Mouse (Mus musculus) inflammation-experienced regulatory T-cells (primary cell): ENCODE measurements around the gene Gpr137b. TPM values are rescaled to one million over a fixed set of nuclear protein-coding genes. Genes with fewer than 3 reads are reported as not detected.

ENCODE experiments used
- polyA plus RNA-seq, 2 experiments: library from polyadenylated mRNA; unstranded; fragments of 100-300 nt; shearing (Covaris generic); gene quantifications; one replicate each; pipeline ENCODE4 v1.2.1; 2017

Gene Gpr137b
- polyA plus RNA-seq: 1 to 10 TPM; 4.2 to 6.2 TPM

DNA sequence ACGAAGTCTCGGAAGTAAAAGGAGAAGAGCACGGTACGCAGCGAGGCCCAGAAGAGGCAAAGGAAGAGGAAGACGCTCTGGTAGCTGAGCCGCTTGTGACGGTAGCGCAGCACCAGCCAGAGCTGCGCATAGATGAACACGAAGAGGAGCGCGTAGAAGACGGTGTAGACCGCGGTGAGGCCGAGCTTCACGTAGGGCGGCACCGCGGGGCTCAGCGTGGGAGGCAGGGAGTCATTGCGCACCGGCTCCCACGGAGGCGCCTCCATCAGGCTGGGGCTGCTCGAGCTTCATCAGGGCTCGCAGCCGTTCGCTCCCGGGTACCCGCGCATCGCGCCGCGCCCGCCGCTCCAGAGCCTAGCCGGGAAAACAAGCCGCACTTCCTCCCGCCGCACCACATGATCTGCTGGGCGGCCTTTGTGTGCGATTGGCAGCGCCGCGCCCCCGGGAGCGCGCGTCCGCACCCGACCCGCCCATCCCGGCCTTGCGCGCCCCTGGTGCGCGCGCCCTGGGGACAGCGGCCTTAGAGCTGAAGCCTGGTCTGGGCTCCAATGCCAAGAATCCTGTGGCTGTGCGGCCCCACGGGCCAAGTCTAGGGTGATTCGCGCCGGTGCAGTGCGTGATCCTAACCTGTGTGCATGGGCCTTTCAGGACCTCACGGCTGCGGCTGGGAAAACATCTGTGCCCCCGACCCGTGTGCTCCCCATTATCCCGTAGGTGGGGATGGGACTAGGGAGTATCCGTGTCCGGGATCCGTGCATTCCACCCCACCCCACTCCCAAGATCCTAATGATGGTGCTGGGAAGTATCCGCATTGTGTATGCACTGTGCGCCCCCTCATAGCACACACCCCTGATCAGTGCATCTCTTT lies at the start of gene Gpr137b:
Gene Gpr137b (minus strand): TSS at position 787 of the 868 bp plus-strand sequence.

GRCm38 (mm10) chr13:13437460-13438015 lies 43.7 kb upstream of the Gpr137b start, which contains the start of gene Nid1:
Gene Nid1, plus strand, starts transcription at chr13:13437551.

Other genes with a start within 250 kb of the Gpr137b start
- gene Prl2c5, start 211.3 kb downstream of the Gpr137b start, polyA plus RNA-seq: under 1 TPM; 0.19 to 0.82 TPM
- under 1 TPM; 0.06 to 0.43 TPM for gene Nid1, start 43.5 kb upstream of the Gpr137b start, polyA plus RNA-seq
- gene Lyst, start 196.4 kb upstream of the Gpr137b start, polyA plus RNA-seq: 10 to 100 TPM in 1 of 2 experiments, 1 to 10 TPM in 1; 7.8 to 27.1 TPM